Mouse (Mus musculus) kidney, adult 2 months (tissue): ENCODE results near the gene Nid1. TPM values are rescaled to one million over a fixed set of nuclear protein-coding genes. Genes with fewer than 3 reads are reported as not detected.
"Not testable (repeated sequence)": the region's sequence is repeated elsewhere in the genome, so short reads cannot be mapped to it uniquely, and the experiment has no call there.

Experiments
- DNase-seq: peaks from one replicate; pipeline ENCODE4 v3.0.0; 2021
- H3K27ac ChIP-seq: fragments of 200-500 bp; 2 replicates; pipeline ENCODE4 v1.5.1; 2012; ENCODE audit warnings: low read depth, low read length, control low read depth, inconsistent platforms; ENCODE audit not compliant: insufficient read depth
- H3K27me3 ChIP-seq: fragments of 200-500 bp; replicated peaks from 2 replicates; pipeline ENCODE4 v1.6.1; 2012; ENCODE audit warnings: mild to moderate bottlenecking, moderate library complexity, low read length, inconsistent platforms; ENCODE audit not compliant: control insufficient read depth, insufficient read depth
- H3K36me3 ChIP-seq: fragments of 200-500 bp; 2 replicates; pipeline ENCODE4 v1.6.1; 2012; ENCODE audit warnings: mild to moderate bottlenecking, moderate library complexity, low read length, inconsistent platforms; ENCODE audit not compliant: control insufficient read depth, insufficient read depth
- H3K4me1 ChIP-seq: fragments of 200-500 bp; 2 replicates; pipeline ENCODE4 v1.6.1; 2011; ENCODE audit warnings: low read length; ENCODE audit not compliant: control insufficient read depth, insufficient read depth
- H3K4me3 ChIP-seq: fragments of 200-500 bp; 2 replicates; pipeline ENCODE4 v1.5.1; 2011; ENCODE audit warnings: mild to moderate bottlenecking, low read depth, low read length, control low read depth; ENCODE audit not compliant: insufficient read depth
- WGBS: fragments of 180-500 bp; shearing (Covaris S2); methylation state at CpG from one replicate; pipeline ENCODE4 v1.1.7; 2018; 5-methylcytosine and 5-hydroxymethylcytosine counted together
- polyA plus RNA-seq: library from polyadenylated mRNA; depleted of rRNA; stranded (reverse); fragments of >200 nt; gene quantifications from 2 replicates; pipeline ENCODE4 v1.2.3, GENCODE M21; 2012; rRNA removed

Gene Nid1
- polyA plus RNA-seq: 64.6 and 67.6 TPM in 2 replicates

DNA sequence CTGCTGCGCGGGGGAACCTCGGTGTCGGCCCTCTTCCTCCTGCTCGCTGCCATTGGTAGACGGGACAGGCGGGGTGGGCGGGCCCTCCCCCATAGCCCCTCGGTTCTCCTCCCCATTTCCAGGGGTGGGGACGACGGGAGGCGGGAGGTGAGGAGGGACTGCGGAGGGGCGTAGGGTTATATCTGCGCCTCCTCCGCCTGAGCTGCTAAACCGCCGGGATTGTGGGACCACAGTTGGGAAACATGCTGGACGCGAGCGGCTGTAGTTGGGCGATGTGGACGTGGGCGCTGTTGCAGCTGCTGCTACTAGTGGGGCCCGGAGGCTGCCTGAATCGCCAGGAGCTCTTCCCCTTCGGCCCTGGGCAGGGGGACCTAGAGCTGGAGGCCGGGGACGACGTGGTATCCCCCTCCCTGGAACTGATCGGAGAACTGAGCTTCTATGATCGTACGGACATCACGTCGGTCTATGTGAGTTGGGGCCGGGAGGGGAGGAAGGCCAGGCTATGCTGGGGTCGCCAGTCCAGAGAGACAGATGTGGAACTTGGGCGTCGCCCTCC lies at the start of gene Nid1:
Nid1 (plus strand) TSS at position 92 of the 556 bp plus-strand sequence.
- 0% methylated on average over 34 of the region's 39 CpGs for WGBS
- peak; percentile 45 for DNase-seq
- peak within 1 kb of the TSS; percentile 54 for H3K4me3 ChIP-seq
- H3K36me3 ChIP-seq, H3K4me1 ChIP-seq, H3K27me3 ChIP-seq, H3K27ac ChIP-seq: not testable (repeated sequence)

DNA sequence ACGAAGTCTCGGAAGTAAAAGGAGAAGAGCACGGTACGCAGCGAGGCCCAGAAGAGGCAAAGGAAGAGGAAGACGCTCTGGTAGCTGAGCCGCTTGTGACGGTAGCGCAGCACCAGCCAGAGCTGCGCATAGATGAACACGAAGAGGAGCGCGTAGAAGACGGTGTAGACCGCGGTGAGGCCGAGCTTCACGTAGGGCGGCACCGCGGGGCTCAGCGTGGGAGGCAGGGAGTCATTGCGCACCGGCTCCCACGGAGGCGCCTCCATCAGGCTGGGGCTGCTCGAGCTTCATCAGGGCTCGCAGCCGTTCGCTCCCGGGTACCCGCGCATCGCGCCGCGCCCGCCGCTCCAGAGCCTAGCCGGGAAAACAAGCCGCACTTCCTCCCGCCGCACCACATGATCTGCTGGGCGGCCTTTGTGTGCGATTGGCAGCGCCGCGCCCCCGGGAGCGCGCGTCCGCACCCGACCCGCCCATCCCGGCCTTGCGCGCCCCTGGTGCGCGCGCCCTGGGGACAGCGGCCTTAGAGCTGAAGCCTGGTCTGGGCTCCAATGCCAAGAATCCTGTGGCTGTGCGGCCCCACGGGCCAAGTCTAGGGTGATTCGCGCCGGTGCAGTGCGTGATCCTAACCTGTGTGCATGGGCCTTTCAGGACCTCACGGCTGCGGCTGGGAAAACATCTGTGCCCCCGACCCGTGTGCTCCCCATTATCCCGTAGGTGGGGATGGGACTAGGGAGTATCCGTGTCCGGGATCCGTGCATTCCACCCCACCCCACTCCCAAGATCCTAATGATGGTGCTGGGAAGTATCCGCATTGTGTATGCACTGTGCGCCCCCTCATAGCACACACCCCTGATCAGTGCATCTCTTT lies 43.9 kb upstream of the Nid1 start, which contains the start of gene Gpr137b:
Gpr137b (minus strand) TSS at position 787 of the 868 bp plus-strand sequence.
- peak within 1 kb of the TSS; percentile 31; the same call in 1 of the 2 replicates for H3K27ac ChIP-seq
- WGBS: under 1% methylated on average over 56 of the region's 78 CpGs
- peak within 1 kb of the TSS; percentile 61 for H3K4me3 ChIP-seq
- not testable (repeated sequence) for H3K27me3 ChIP-seq, H3K4me1 ChIP-seq, H3K36me3 ChIP-seq
- DNase-seq: peak; percentile 70

DNA sequence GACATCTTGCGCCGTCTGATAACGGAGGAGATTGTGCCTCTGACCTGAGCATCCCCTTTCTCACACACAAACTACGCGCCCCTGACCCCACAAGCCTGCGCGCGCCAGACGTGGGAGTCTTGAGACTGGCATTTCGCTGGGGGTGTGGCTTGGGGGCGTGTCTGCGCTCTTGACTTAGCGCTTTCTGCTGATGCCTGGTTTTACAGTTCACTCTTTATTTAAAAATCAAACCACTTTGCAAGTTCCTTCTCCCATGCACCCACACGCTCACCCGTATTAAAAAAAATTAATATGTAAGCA lies 43.3 kb upstream of the Nid1 start:
- peak; percentile 75 for DNase-seq
- peak overlapping the region; percentile 61 for H3K4me3 ChIP-seq

DNA sequence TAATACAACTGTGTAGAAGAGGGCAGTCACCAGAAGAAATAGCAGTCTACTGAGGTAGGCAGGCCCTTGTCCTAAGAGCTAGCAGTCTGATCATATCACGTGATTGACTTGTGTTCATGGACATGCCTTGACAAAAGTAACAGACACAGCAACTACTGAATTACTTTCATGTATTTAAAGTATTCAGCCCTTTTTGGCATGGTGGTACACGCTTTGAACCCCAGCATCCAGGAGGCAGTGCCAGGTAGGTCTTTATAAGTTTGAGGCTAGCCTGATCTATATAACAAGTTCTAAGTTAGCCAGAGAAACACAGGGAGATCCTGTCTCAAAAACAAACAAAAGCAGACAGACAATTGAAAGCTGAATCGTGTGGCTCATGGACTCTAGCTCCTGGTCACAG lies 36.5 kb upstream of the Nid1 start:
- H3K27me3 ChIP-seq, H3K4me3 ChIP-seq, H3K27ac ChIP-seq, H3K4me1 ChIP-seq, H3K36me3 ChIP-seq, DNase-seq: not testable (repeated sequence)
- WGBS: 74% methylated on average over 3 of the region's 3 CpGs

More for the DNA sequence above, 43.3 kb upstream of the Nid1 start:
- not testable (repeated sequence) for H3K4me1 ChIP-seq, H3K36me3 ChIP-seq, H3K27ac ChIP-seq, H3K27me3 ChIP-seq
- WGBS: 1% methylated on average over 15 of the region's 15 CpGs

DNA sequence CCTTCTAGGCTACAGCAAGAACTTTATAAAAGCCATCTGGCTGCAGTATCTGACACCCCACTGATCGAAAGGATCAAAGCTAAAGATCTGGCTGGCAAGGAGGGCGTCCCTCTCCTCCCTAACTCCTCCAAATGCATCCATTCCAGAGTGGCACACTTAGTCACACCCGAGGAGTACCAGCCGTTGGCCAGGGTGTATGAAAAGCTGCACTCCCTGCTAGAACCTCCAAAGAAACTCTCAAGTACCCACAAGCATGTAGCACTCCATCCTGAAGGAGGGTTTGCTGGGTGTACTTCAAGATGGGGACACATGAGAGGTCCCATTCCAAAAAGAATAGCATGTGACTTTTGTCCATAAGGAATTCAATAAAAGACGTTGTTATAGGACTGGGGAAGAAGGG lies 34.5 kb upstream of the Nid1 start:
- not testable (repeated sequence) for H3K27me3 ChIP-seq, H3K27ac ChIP-seq, H3K36me3 ChIP-seq, H3K4me1 ChIP-seq, DNase-seq, H3K4me3 ChIP-seq
- 74% methylated on average over 5 of the region's 5 CpGs for WGBS

DNA sequence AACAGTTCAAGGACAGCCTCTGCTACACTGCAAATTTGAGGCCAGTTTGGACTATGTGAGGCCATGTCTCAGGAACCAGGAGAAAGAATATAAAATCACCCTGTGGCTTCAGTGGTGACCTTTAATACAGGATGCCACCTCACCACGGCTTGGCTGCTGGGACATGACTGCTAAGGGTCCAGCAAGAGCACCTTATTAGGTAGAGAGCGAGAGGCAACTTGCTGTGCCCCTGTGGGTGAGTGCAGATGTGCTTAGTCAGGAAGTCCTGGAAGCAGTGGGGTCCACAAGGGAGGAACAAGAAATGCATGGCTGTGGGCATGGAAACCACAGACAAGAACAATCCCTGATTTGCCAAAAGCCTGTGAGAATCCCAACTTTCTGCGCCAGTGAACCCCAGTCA lies 34.0 kb upstream of the Nid1 start:
- WGBS: 79% methylated on average over 3 of the region's 3 CpGs
- H3K36me3 ChIP-seq, H3K4me3 ChIP-seq, H3K27me3 ChIP-seq, H3K27ac ChIP-seq, DNase-seq, H3K4me1 ChIP-seq: not testable (repeated sequence)

DNA sequence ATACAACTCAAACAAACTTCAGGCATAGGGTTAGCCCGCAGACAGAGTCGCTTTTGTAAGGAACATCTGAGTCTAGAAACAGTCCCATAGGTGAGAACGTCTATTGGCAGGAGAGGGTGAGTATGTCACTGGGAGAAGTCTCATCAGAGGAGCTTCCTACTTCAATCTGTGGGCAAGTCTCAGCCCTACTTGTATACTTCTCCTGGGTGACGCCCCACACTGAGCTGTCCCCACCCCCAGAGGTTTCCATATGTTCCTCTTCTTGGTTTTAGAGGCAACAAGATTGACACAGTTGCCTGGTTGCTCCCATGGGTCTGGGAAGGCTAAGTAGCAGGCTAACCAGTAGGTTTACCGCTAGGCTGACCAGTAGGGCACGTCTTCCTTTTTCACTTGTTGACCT lies 33.5 kb upstream of the Nid1 start:
- not testable (repeated sequence) for H3K27ac ChIP-seq, H3K27me3 ChIP-seq, DNase-seq, H3K4me3 ChIP-seq, H3K36me3 ChIP-seq, H3K4me1 ChIP-seq
- WGBS: 77% methylated on average over 6 of the region's 6 CpGs

DNA sequence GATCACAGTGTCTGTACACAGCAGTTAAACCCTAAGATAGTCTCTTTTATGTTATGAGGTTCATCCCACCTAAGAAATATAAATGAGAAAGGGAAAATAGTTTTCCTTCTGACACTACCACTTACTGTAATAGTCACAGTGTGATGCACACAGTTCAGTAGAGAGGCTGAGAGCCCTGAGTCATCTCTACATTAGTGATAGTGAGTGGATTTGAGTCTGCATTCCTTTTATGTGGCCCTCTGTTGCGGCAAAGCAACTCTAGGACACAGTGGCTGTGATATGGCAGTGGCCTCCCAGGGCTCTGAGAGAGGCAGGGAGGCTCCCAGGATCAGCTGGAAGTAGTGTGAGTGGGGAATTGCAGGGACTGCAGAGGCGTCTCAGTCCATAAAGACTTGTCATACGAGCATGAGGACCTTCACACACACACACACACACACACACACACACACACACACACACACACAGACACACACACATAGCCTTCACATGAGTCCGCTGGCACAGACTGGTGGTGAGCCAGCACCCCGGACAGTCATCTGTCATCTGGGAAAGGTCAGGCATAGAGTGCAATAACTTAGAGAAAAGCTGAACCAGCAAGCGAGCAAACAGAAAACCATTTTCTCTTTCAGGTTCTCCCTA lies 32.7 kb upstream of the Nid1 start:
- not testable (repeated sequence) for H3K36me3 ChIP-seq, H3K4me3 ChIP-seq, H3K27me3 ChIP-seq, H3K4me1 ChIP-seq
- H3K27ac ChIP-seq: peak overlapping the region; percentile 46; the same call in 1 of the 2 replicates
- WGBS: 47% methylated on average over 6 of the region's 6 CpGs
- DNase-seq: peak; percentile 21

DNA sequence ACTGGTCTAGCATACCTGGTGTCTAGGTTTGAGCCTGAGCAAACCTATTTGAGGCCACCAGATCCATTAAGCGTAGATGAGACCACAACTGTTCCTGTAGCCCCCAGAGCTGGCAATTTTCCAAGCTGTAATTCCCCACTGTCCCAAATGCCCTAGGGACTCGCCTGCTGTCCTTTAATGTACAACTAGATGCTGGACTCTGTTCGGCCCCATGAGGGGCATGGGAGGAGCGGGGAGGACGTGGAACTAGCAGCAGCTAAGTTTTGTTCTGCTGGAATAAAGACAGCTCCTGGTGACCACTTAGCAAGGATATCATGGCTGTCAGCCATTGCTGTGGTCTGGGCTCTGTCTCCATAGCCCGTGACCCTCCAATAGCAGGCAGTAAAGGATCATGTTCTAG lies 31.8 kb upstream of the Nid1 start:
- H3K27ac ChIP-seq, H3K36me3 ChIP-seq, H3K4me3 ChIP-seq, H3K27me3 ChIP-seq, DNase-seq, H3K4me1 ChIP-seq: not testable (repeated sequence)
- WGBS: no CpG with 5 or more reads among the region's 6 CpGs
